Mouse (Mus musculus) MEL (cell line): ENCODE measurements around the gene Fam19a1. TPM values are rescaled to one million over a fixed set of nuclear protein-coding genes. Genes with fewer than 3 reads are reported as not detected.

Experiments
- DNase-seq: peaks from one replicate; pipeline ENCODE4 v3.0.0; 2011; ENCODE audit warnings: low read depth, low spot score
- H3K27ac ChIP-seq: 2 replicates; pipeline ENCODE4 v1.5.1; 2012; ENCODE audit warnings: low read depth, mild to moderate bottlenecking, control low read depth, low read length, moderate library complexity; ENCODE audit not compliant: control insufficient read depth
- H3K27me3 ChIP-seq, 2 experiments: fragments of 150-350 bp in 1 of 2; sonication (generic) in 1 of 2; 2 replicates each; pipeline ENCODE4 v1.6.1; 2012; ENCODE audit warnings: low read length in 2 of 2, mild to moderate bottlenecking in 2 of 2, improper control_type of control experiment in 1 of 2, moderate library complexity in 1 of 2; ENCODE audit not compliant: insufficient read depth in 2 of 2, control insufficient read depth in 1 of 2
- H3K36me3 ChIP-seq, 2 experiments: 2 replicates each; pipeline ENCODE4 v1.6.1; 2012 to 2014; ENCODE audit warnings: low read length in 2 of 2, improper control_type of control experiment in 1 of 2, inconsistent platforms in 1 of 2, mild to moderate bottlenecking in 1 of 2; ENCODE audit not compliant: insufficient read depth in 2 of 2, control insufficient read depth in 1 of 2
- H3K4me1 ChIP-seq, 2 experiments: fragments of 150-350 bp in 1 of 2; sonication (generic) in 1 of 2; 2 replicates each; pipeline ENCODE4 v1.6.1; 2012; ENCODE audit warnings: low read length in 2 of 2, improper control_type of control experiment in 1 of 2, mild to moderate bottlenecking in 1 of 2; ENCODE audit not compliant: insufficient read depth in 2 of 2, control insufficient read depth in 1 of 2
- H3K4me3 ChIP-seq, 2 experiments: fragments of 150-350 bp in 1 of 2; sonication (generic) in 1 of 2; 2 replicates each; pipeline ENCODE4 v1.5.1; 2012; ENCODE audit warnings: low read depth in 2 of 2, low read length in 2 of 2, mild to moderate bottlenecking in 2 of 2, moderate library complexity in 2 of 2, control low read depth in 1 of 2, improper control_type of control experiment in 1 of 2; ENCODE audit not compliant: control insufficient read depth in 1 of 2, insufficient read depth in 1 of 2
- H3K79me2 ChIP-seq: 2 replicates; pipeline ENCODE4 v1.6.1; 2012; ENCODE audit warnings: mild to moderate bottlenecking, low read length, moderate library complexity; ENCODE audit not compliant: control insufficient read depth, poor library complexity, insufficient read depth
- H3K9ac ChIP-seq: 2 replicates; pipeline ENCODE4 v1.6.1; 2012; ENCODE audit warnings: low read depth, mild to moderate bottlenecking, control low read depth, low read length, moderate library complexity; ENCODE audit not compliant: control insufficient read depth, poor library complexity, severe bottlenecking
- H3K9me3 ChIP-seq: fragments of 150-350 bp; sonication (generic); replicated peaks from 2 replicates; pipeline ENCODE4 v1.6.1; 2012; ENCODE audit warnings: mild to moderate bottlenecking, low read length, improper control_type of control experiment, moderate library complexity; ENCODE audit not compliant: insufficient read depth
- BHLHE40 ChIP-seq: IDR thresholded peaks from 2 replicates; pipeline ENCODE4 v1.6.1; 2012; ENCODE audit warnings: low read depth, mild to moderate bottlenecking, inconsistent platforms, low read length, improper control_type of control experiment, borderline replicate concordance
- CHD1 ChIP-seq: IDR thresholded peaks from 2 replicates; pipeline ENCODE4 v1.6.1; 2012; ENCODE audit warnings: low read depth, mild to moderate bottlenecking, inconsistent platforms, low read length, improper control_type of control experiment
- CHD2 ChIP-seq: IDR thresholded peaks from 2 replicates; pipeline ENCODE4 v1.6.1; 2011; ENCODE audit warnings: low read length, improper control_type of control experiment
- E2F4 ChIP-seq: IDR thresholded peaks from 2 replicates; pipeline ENCODE4 v1.6.1; 2011; ENCODE audit warnings: low read depth, low read length, improper control_type of control experiment, borderline replicate concordance
- ELF1 ChIP-seq: IDR thresholded peaks from 2 replicates; pipeline ENCODE4 v1.6.1; 2014; ENCODE audit warnings: low read depth, mild to moderate bottlenecking, inconsistent platforms, low read length, improper control_type of control experiment, moderate library complexity
- GABPA ChIP-seq: IDR thresholded peaks from 2 replicates; pipeline ENCODE4 v1.6.1; 2012; ENCODE audit warnings: low read depth, mild to moderate bottlenecking, inconsistent platforms, low read length, improper control_type of control experiment, moderate library complexity
- GATA1 ChIP-seq: IDR thresholded peaks from 2 replicates; pipeline ENCODE4 v1.6.1; 2011; ENCODE audit warnings: low read depth, low read length, improper control_type of control experiment
- HCFC1 ChIP-seq: IDR thresholded peaks from 2 replicates; pipeline ENCODE4 v1.6.1; 2012; ENCODE audit warnings: low read depth, mild to moderate bottlenecking, inconsistent platforms, low read length, improper control_type of control experiment, moderate library complexity
- KAT2A ChIP-seq: conservative IDR thresholded peaks from 2 replicates; pipeline ENCODE4 v1.6.1; 2012; ENCODE audit warnings: low read depth, low read length, improper control_type of control experiment, inconsistent platforms
- MAFK ChIP-seq: IDR thresholded peaks from 2 replicates; pipeline ENCODE4 v1.6.1; 2011; ENCODE audit warnings: low read depth, mild to moderate bottlenecking, low read length, improper control_type of control experiment, borderline replicate concordance
- MAZ ChIP-seq: IDR thresholded peaks from 2 replicates; pipeline ENCODE4 v1.6.1; 2012; ENCODE audit warnings: low read depth, mild to moderate bottlenecking, inconsistent platforms, low read length, improper control_type of control experiment
- MXI1 ChIP-seq: IDR thresholded peaks from 2 replicates; pipeline ENCODE4 v1.6.1; 2011; ENCODE audit warnings: mild to moderate bottlenecking, low read depth, low read length, improper control_type of control experiment
- MYC ChIP-seq: IDR thresholded peaks from 2 replicates; pipeline ENCODE4 v1.6.1; 2011; ENCODE audit warnings: low read depth, mild to moderate bottlenecking, low read length, improper control_type of control experiment, moderate library complexity
- NRF1 ChIP-seq: IDR thresholded peaks from 2 replicates; pipeline ENCODE4 v1.6.1; 2014; ENCODE audit warnings: low read depth, mild to moderate bottlenecking, inconsistent platforms, low read length, improper control_type of control experiment, moderate library complexity; ENCODE audit not compliant: poor library complexity, insufficient read depth, severe bottlenecking
- POLR2A ChIP-seq, 2 experiments: IDR thresholded peaks; 2 replicates each; pipeline ENCODE4 v1.6.1; 2011 to 2012; ENCODE audit warnings: low read length in 2 of 2, mild to moderate bottlenecking in 2 of 2, control low read depth in 1 of 2, improper control_type of control experiment in 1 of 2, low read depth in 1 of 2, moderate library complexity in 1 of 2; ENCODE audit not compliant: control insufficient read depth in 1 of 2, insufficient read depth in 1 of 2, poor library complexity in 1 of 2
- POLR2AphosphoS5 ChIP-seq: IDR thresholded peaks from 2 replicates; pipeline ENCODE4 v1.6.1; 2012; ENCODE audit warnings: low read depth, borderline replicate concordance, mild to moderate bottlenecking, inconsistent platforms, low read length, moderate library complexity, mixed read lengths
- RCOR1 ChIP-seq: IDR thresholded peaks from 2 replicates; pipeline ENCODE4 v1.6.1; 2012; ENCODE audit warnings: low read depth, mild to moderate bottlenecking, inconsistent platforms, low read length, improper control_type of control experiment
- SIN3A ChIP-seq: IDR thresholded peaks from 2 replicates; pipeline ENCODE4 v1.6.1; 2012; ENCODE audit warnings: low read length, improper control_type of control experiment, inconsistent platforms
- SMC3 ChIP-seq: IDR thresholded peaks from 2 replicates; pipeline ENCODE4 v1.6.1; 2011; ENCODE audit warnings: low read depth, low read length, improper control_type of control experiment
- TAL1 ChIP-seq: IDR thresholded peaks from 2 replicates; pipeline ENCODE4 v1.6.1; 2012; ENCODE audit warnings: mild to moderate bottlenecking, inconsistent platforms, low read length, moderate library complexity, mixed read lengths
- TCF12 ChIP-seq: IDR thresholded peaks from 2 replicates; pipeline ENCODE4 v1.6.1; 2014; ENCODE audit warnings: low read depth, mild to moderate bottlenecking, inconsistent platforms, low read length, improper control_type of control experiment, moderate library complexity
- UBTF ChIP-seq: IDR thresholded peaks from 2 replicates; pipeline ENCODE4 v1.6.1; 2012; ENCODE audit warnings: low read depth, mild to moderate bottlenecking, inconsistent platforms, low read length, improper control_type of control experiment, moderate library complexity, borderline replicate concordance; ENCODE audit not compliant: insufficient read depth
- USF1 ChIP-seq: IDR thresholded peaks from 2 replicates; pipeline ENCODE4 v1.6.1; 2014; ENCODE audit warnings: low read depth, mild to moderate bottlenecking, inconsistent platforms, low read length, improper control_type of control experiment, moderate library complexity
- USF2 ChIP-seq, 2 experiments: IDR thresholded peaks; 2 replicates each; pipeline ENCODE4 v1.6.1; 2011 to 2012; ENCODE audit warnings: improper control_type of control experiment in 2 of 2, low read length in 2 of 2, borderline replicate concordance in 1 of 2, inconsistent platforms in 1 of 2, low read depth in 1 of 2, mild to moderate bottlenecking in 1 of 2; ENCODE audit not compliant: insufficient read depth in 1 of 2
- ZC3H11A ChIP-seq: IDR thresholded peaks from 2 replicates; pipeline ENCODE4 v1.6.1; 2012; ENCODE audit warnings: low read depth, mild to moderate bottlenecking, inconsistent platforms, low read length, improper control_type of control experiment
- ZNF384 ChIP-seq: IDR thresholded peaks from 2 replicates; pipeline ENCODE4 v1.6.1; 2012; ENCODE audit warnings: low read depth, mild to moderate bottlenecking, inconsistent platforms, low read length, improper control_type of control experiment
- polyA plus RNA-seq, 2 experiments: library from polyadenylated mRNA; stranded (reverse) in 1 of 2; unstranded in 1 of 2; fragments of >175 nt in 1 of 2; fragments of >200 nt in 1 of 2; gene quantifications; 2 replicates each; pipeline versions ENCODE4 v1.2.1 to v1.2.4; 2012; ENCODE audit warnings: low replicate concordance in 2 of 2, low read depth in 1 of 2; ENCODE audit not compliant: insufficient read length in 2 of 2, insufficient read depth in 1 of 2, missing spikeins in 1 of 2
- total RNA-seq: library from RNA; depleted of rRNA; stranded (reverse); fragments of 300-350 nt; gene quantifications from 2 replicates; pipeline ENCODE4 v1.2.3, GENCODE M21; 2012

The Fam19a1 gene
- total and polyA plus RNA-seq, 3 experiments, result not detected

GRCm38 (mm10) chr6:96587427-96587826, 474.5 kb downstream of the Fam19a1 start:
- H3K27ac ChIP-seq, result no peak overlapping the region
- H3K27me3 ChIP-seq, result no peaks in the 10 kb centered on the region
- H3K36me3 ChIP-seq, result no peaks in the 10 kb centered on the region
- H3K9ac ChIP-seq, result no peak overlapping the region
- H3K79me2 ChIP-seq, result no peaks in the 10 kb centered on the region
- no peaks in the 10 kb centered on the region for H3K4me1 ChIP-seq
- TF ChIP-seq TAL1, result no peak
- no peak for TF ChIP-seq CHD2
- TF ChIP-seq, all 39 proteins: peak for 0
- no peaks in the 10 kb centered on the region for H3K9me3 ChIP-seq
- DNase-seq, result no peak
- no peak overlapping the region for H3K4me3 ChIP-seq

GRCm38 (mm10) chr6:96593031-96593430, 480.1 kb downstream of the Fam19a1 start:
- H3K27ac ChIP-seq, result no peak overlapping the region

GRCm38 (mm10) chr6:96595201-96595600, 482.2 kb downstream of the Fam19a1 start:
- H3K79me2 ChIP-seq, result no peaks in the 10 kb centered on the region
- no peak overlapping the region for H3K27ac ChIP-seq
- no peak overlapping the region for H3K4me3 ChIP-seq
- no peaks in the 10 kb centered on the region for H3K36me3 ChIP-seq
- TF ChIP-seq KAT2A, result no peak
- TF ChIP-seq MAFK, result no peak
- TF ChIP-seq POLR2AphosphoS5, result no peak
- TF ChIP-seq GABPA, result no peak
- no peak for TF ChIP-seq CHD1
- TF ChIP-seq ZC3H11A, result no peak
- no peak for TF ChIP-seq MXI1
- TF ChIP-seq UBTF, result no peak
- no peak for TF ChIP-seq MYC
- TF ChIP-seq GATA1, result no peak
- TF ChIP-seq MAZ, result no peak
- no peak for TF ChIP-seq HCFC1
- TF ChIP-seq E2F4, result no peak
- no peak for TF ChIP-seq SMC3
- TF ChIP-seq RCOR1, result no peak
- no peak for TF ChIP-seq TCF12
- no peak for TF ChIP-seq SIN3A
- TF ChIP-seq POLR2A (IDR thresholded peaks at IDR 0.05; ENCODE audit: control insufficient read depth in 1 of 2, insufficient read depth in 1 of 2, low read depth in 1 of 2, low read length in 2 of 2, poor library complexity in 1 of 2), result no peak
- no peak for TF ChIP-seq ZNF384
- TF ChIP-seq, all 39 proteins: peak for 0
- Histone ChIP-seq H3K9me3 (no peaks in the 10 kb centered on the region), H3K27me3 (no peaks in the 10 kb centered on the region), H3K4me1 (no peaks in the 10 kb centered on the region), H3K9ac (no peak overlapping the region)
- DNase-seq, result no peak

More at GRCm38 (mm10) chr6:96593031-96593430, 480.1 kb downstream of the Fam19a1 start:
- H3K36me3 ChIP-seq, result no peaks in the 10 kb centered on the region
- DNase-seq, result no peak
- H3K27me3 ChIP-seq, result no peaks in the 10 kb centered on the region
- no peak overlapping the region for H3K9ac ChIP-seq
- H3K9me3 ChIP-seq, result no peaks in the 10 kb centered on the region
- H3K4me3 ChIP-seq, result no peak overlapping the region
- H3K4me1 ChIP-seq, result no peaks in the 10 kb centered on the region
- H3K79me2 ChIP-seq, result no peaks in the 10 kb centered on the region
- TF ChIP-seq MAFK (no peak), ZC3H11A (no peak), MYC (no peak), POLR2AphosphoS5 (no peak), RCOR1 (no peak), USF1 (no peak), ELF1 (no peak), E2F4 (no peak), SMC3 (no peak), TAL1 (no peak), SIN3A (no peak), USF2 (IDR thresholded peaks at IDR 0.05; ENCODE audit: borderline replicate concordance in 1 of 2, insufficient read depth in 1 of 2, low read depth in 1 of 2, low read length in 2 of 2) (no peak), BHLHE40 (no peak), GATA1 (no peak), ZNF384 (no peak), UBTF (no peak), MAZ (no peak), NRF1 (no peak)
